Mouse (Mus musculus): ENCODE measurements around the gene Tiparp. TPM values are rescaled to one million over a fixed set of nuclear protein-coding genes. Genes with fewer than 3 reads are reported as not detected.

Tiparp gene
- polyA plus RNA-seq, 2 experiments: 1.5 to 6.1 TPM

DNA sequence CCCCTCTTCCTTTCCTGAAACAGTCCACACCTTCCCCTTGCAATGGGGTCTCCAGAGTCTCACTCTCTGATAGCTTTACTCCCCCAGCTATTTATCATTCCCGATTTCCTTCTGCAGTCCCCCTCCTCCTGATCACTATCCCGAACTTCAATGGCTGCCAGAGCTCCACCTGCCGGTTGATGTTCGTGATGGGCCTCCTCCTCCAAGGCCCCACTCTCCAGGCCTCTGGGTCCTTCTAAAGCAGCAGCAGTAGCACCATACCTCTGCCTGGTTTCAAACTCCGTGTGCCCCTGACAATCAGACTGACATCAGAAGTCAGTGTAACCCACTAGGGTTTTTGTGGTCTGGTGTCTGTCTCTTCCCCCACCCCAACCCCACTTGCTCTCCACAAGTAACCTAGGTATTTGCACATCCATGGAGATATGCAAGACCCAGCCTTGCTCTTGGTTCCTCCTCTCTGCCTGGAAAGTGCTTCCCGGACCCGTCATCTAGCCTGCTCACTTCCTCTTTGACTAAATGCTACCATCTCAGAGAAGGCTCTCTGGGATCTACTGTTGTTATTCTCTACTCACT, 44.0 kb upstream of the Tiparp start:
- H3K36me3 ChIP-seq (replicated peaks; ENCODE audit: control insufficient read depth, insufficient read depth, low read depth): no peaks in the 10 kb centered on the region
- DNase-seq (ENCODE audit: low read depth in 3 of 3, low spot score in 3 of 3) (peak in 1 of 3 experiments; percentile 9), ATAC-seq (ENCODE audit: insufficient read depth) (no peak)
- no peak overlapping the region for H3K9ac ChIP-seq (replicated peaks)
- H3K9me3 ChIP-seq (ENCODE audit: control insufficient read depth, low read length): no peaks in the 10 kb centered on the region
- H3K4me2 ChIP-seq (ENCODE audit: low read depth): no peak overlapping the region
- 32% methylated on average over 7 of the region's 7 CpGs for WGBS (ENCODE audit: insufficient replicate concordance)
- H3K4me1 ChIP-seq (replicated peaks; ENCODE audit: control insufficient read depth in 2 of 2, insufficient read depth in 2 of 2, low read length in 1 of 2): no peaks in the 10 kb centered on the region
- no peak overlapping the region for H3K27ac ChIP-seq
- TF ChIP-seq EP300 (IDR thresholded peaks at IDR 0.05; ENCODE audit: low read depth) (no peak), CTCF (IDR thresholded peaks at IDR 0.05; ENCODE audit: low read depth) (no peak)
- no peak overlapping the region for H3K4me3 ChIP-seq (ENCODE audit: insufficient read depth in 1 of 2, low read depth in 2 of 2, low read length in 2 of 2)
- H3K27me3 ChIP-seq (ENCODE audit: control insufficient read depth, insufficient read depth, low read length): no peaks in the 10 kb centered on the region

DNA sequence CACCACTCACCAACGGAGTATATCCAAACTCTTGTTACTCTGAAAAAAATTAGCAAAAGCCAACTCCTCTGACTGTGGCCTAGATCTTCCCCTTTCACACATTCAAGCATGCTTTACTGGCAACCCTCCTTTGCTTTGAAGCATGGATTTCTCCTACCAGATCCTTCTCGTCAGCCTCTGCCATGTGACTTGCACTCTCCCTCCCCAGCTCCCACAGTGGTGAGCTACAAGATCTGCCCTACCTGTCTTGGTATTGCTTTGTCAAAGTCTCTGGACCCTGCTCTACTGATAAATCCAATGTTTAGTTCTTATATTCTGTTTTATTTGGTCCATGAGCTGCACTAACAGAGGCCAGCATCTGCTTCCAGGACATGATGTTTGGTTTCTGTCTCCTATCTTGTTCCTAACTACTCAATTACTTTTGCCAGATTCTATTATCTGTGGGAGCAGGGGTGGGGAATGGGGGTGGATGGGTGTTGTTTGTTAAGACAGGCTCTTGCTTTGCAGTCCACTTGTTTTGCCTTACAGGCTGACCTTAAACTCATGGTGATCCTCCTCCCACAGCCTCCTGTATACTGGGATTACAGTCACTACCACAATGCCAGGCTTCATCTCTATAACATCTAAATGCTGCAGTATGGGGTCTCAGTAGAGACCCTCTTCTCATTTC, 40.7 kb upstream of the Tiparp start:
- DNase-seq (ENCODE audit: low read depth in 3 of 3, low spot score in 3 of 3): no peak
- WGBS (ENCODE audit: insufficient replicate concordance): 52% methylated on average over 2 of the region's 2 CpGs

DNA sequence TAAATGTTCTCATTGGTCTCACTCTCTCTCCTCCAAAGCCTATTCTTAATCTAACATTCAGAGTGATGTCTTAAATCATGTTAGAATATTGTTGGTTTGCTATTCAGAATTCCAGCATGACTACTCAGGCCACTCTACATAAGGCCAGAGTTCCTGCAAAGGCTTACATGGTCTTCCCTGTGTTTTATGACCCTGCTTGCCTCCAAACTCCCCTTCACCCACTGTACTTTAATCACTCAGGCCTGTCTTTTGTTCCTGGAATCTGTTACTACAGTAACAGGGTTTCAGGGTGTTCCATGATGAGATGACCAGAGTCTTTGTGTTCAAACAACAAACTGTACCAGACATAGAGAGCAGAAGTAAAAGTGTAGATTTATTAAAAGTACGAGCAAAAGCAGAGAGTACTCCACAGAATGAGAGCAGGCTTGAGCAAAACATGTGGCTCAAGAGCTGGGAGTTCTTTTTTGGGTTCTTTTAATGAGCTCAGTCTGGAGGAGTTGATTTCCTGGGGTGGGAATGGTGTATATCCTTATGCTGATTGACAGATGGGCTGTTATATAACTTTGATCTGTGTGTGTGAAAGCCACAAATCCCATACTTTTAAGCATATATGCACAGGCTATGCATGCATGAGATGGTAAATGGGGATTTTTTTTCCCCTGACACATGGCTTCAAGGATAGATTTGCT, 39.5 kb upstream of the Tiparp start:
- Histone ChIP-seq H3K4me1 (replicated peaks; ENCODE audit: control insufficient read depth in 2 of 2, insufficient read depth in 2 of 2, low read length in 1 of 2) (no peaks in the 10 kb centered on the region), H3K4me2 (ENCODE audit: low read depth) (no peak overlapping the region), H3K9me3 (ENCODE audit: control insufficient read depth, low read length) (no peaks in the 10 kb centered on the region), H3K4me3 (ENCODE audit: insufficient read depth in 1 of 2, low read depth in 2 of 2, low read length in 2 of 2) (no peak overlapping the region), H3K27ac (no peak overlapping the region), H3K36me3 (replicated peaks; ENCODE audit: control insufficient read depth, insufficient read depth, low read depth) (no peaks in the 10 kb centered on the region), H3K9ac (replicated peaks) (no peak overlapping the region), H3K27me3 (ENCODE audit: control insufficient read depth, insufficient read depth, low read length) (no peaks in the 10 kb centered on the region)
- DNase-seq (ENCODE audit: low read depth in 3 of 3, low spot score in 3 of 3) (no peak), ATAC-seq (ENCODE audit: insufficient read depth) (no peak)
- 58% methylated on average over 1 of the region's 1 CpGs for WGBS (ENCODE audit: insufficient replicate concordance)
- TF ChIP-seq CTCF (IDR thresholded peaks at IDR 0.05; ENCODE audit: low read depth) (no peak), EP300 (IDR thresholded peaks at IDR 0.05; ENCODE audit: low read depth) (no peak)

More for the DNA sequence above, 40.7 kb upstream of the Tiparp start:
- H3K27ac ChIP-seq: no peak overlapping the region
- no peak for TF ChIP-seq CTCF (IDR thresholded peaks at IDR 0.05; ENCODE audit: low read depth)
- no peak for TF ChIP-seq EP300 (IDR thresholded peaks at IDR 0.05; ENCODE audit: low read depth)
- H3K27me3 ChIP-seq (ENCODE audit: control insufficient read depth, insufficient read depth, low read length): no peaks in the 10 kb centered on the region
- H3K4me1 ChIP-seq (replicated peaks; ENCODE audit: control insufficient read depth in 2 of 2, insufficient read depth in 2 of 2, low read length in 1 of 2): no peaks in the 10 kb centered on the region
- no peak overlapping the region for H3K4me3 ChIP-seq (ENCODE audit: insufficient read depth in 1 of 2, low read depth in 2 of 2, low read length in 2 of 2)
- H3K9me3 ChIP-seq (ENCODE audit: control insufficient read depth, low read length): no peaks in the 10 kb centered on the region
- no peak overlapping the region for H3K4me2 ChIP-seq (ENCODE audit: low read depth)
- H3K9ac ChIP-seq (replicated peaks): no peak overlapping the region
- no peaks in the 10 kb centered on the region for H3K36me3 ChIP-seq (replicated peaks; ENCODE audit: control insufficient read depth, insufficient read depth, low read depth)
- ATAC-seq (ENCODE audit: insufficient read depth): no peak

DNA sequence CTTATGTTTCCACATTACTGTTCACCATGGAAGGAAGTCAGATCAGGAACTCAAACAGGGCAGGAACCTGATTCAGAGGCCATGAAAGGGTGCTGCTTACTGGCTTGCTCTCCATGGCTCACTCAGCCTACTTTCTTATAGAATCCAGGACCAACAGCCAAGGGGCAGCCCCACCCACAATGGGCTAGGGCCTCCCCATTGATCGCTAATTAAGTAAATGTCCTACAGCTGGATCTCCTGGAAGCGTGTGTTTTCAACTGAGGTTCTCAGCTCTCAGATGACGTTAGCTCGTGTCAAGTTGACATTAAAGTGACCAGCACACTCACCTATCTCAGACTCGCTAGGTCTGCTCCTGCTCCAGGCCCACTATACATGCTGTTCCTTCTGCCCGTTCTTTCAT, 38.6 kb upstream of the Tiparp start:
- DNase-seq (ENCODE audit: low read depth in 3 of 3, low spot score in 3 of 3) (no peak), ATAC-seq (ENCODE audit: insufficient read depth) (no peak)
- H3K4me2 ChIP-seq (ENCODE audit: low read depth): no peak overlapping the region
- H3K9me3 ChIP-seq (ENCODE audit: control insufficient read depth, low read length): no peaks in the 10 kb centered on the region
- H3K4me3 ChIP-seq (ENCODE audit: insufficient read depth in 1 of 2, low read depth in 2 of 2, low read length in 2 of 2): no peak overlapping the region
- H3K27me3 ChIP-seq (ENCODE audit: control insufficient read depth, insufficient read depth, low read length): no peaks in the 10 kb centered on the region
- H3K9ac ChIP-seq (replicated peaks): no peak overlapping the region
- no peak overlapping the region for H3K27ac ChIP-seq
- H3K36me3 ChIP-seq (replicated peaks; ENCODE audit: control insufficient read depth, insufficient read depth, low read depth): no peaks in the 10 kb centered on the region
- TF ChIP-seq EP300 (IDR thresholded peaks at IDR 0.05; ENCODE audit: low read depth): no peak
- H3K4me1 ChIP-seq (replicated peaks; ENCODE audit: control insufficient read depth in 2 of 2, insufficient read depth in 2 of 2, low read length in 1 of 2): no peaks in the 10 kb centered on the region; a peak in 1 of 4 replicates
- WGBS (ENCODE audit: insufficient replicate concordance): 63% methylated on average over 6 of the region's 6 CpGs

DNA sequence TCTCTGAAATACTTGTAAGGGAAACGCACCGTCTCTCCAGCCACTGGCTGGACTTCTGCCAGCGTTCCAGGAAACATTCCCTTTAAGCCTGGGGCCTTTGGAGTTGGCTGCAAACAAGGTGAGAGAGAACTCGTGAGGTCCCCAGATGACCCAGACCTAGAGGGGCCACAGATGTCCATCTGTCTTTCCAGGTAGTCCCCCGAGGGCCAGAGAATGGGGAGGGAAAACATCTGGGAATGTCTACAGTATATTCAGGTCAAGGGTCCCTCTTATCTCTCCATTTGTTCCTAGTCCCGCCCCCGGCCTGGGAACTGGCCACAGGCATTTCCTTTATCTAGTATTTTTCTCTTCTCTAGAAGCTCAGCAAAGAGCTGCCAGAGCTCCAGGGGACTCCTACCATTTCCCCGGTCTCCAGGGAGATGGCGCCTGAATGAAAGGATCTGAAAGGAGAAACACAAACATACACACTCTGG, 33.9 kb upstream of the Tiparp start:
- WGBS (ENCODE audit: insufficient replicate concordance): 21% methylated on average over 9 of the region's 9 CpGs
- ATAC-seq (ENCODE audit: insufficient read depth): no peak
- no peak overlapping the region for H3K27ac ChIP-seq

More for the DNA sequence above, 33.9 kb upstream of the Tiparp start:
- no peaks in the 10 kb centered on the region for H3K27me3 ChIP-seq (ENCODE audit: control insufficient read depth, insufficient read depth, low read length)
- H3K4me3 ChIP-seq (ENCODE audit: insufficient read depth in 1 of 2, low read depth in 2 of 2, low read length in 2 of 2): no peak overlapping the region
- H3K36me3 ChIP-seq (replicated peaks; ENCODE audit: control insufficient read depth, insufficient read depth, low read depth): no peaks in the 10 kb centered on the region
- TF ChIP-seq CTCF (IDR thresholded peaks at IDR 0.05; ENCODE audit: low read depth) (no peak), EP300 (IDR thresholded peaks at IDR 0.05; ENCODE audit: low read depth) (no peak)
- peak overlapping the region; percentile 40 for H3K4me2 ChIP-seq (ENCODE audit: low read depth)
- DNase-seq (ENCODE audit: low read depth in 3 of 3, low spot score in 3 of 3): no peak
- H3K9me3 ChIP-seq (ENCODE audit: control insufficient read depth, low read length): no peaks in the 10 kb centered on the region
- H3K9ac ChIP-seq (replicated peaks): no peak overlapping the region
- no peaks in the 10 kb centered on the region; a peak in 1 of 4 replicates for H3K4me1 ChIP-seq (replicated peaks; ENCODE audit: control insufficient read depth in 2 of 2, insufficient read depth in 2 of 2, low read length in 1 of 2)
